Mouse (Mus musculus): ENCODE measurements around the gene 1700037H04Rik.

DNA sequence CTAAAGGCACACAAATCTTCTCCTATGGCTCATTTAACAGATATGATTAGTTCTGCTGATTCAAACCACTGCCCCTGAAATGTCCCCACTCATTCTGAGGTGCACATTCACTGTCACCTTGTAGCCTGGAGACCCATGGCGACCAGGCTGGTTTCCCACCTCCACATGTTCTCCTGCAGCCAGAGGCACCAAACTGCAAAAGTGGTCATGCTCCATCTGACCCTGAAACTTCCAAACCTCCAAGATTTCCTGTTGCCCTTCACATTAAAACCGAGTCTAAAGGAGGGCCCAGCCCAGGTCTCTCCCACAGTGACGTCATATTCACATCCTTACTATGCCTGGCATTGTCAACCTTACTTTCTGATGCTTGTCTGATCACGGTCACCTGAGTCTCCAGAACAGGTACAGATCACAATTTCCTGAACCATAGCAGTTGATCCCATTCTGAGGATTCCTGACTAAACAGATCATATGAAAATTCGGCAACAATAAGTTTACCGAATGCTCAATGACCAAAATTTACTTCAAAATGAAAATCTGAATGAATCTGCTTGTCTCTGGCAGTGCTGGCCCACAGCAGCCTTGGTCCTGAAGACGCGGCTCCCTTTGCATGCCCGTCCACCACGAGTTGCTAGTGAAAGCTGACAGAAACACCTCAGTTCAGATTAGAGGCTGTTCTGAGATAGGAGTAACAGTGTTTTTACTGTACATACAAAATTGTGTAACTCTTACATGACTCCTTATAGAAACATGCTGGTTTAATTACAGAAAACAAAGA, 27.6 kb downstream of the 1700037H04Rik start:
- TF ChIP-seq CTCF (IDR thresholded peaks at IDR 0.05; ENCODE audit: low read depth) = no peak
- TF ChIP-seq EP300 (IDR thresholded peaks at IDR 0.05; ENCODE audit: low read depth) = no peak

Measured in liver, postnatal 0 days (tissue).